Mouse (Mus musculus): ENCODE measurements around the gene Ccer2.

DNA sequence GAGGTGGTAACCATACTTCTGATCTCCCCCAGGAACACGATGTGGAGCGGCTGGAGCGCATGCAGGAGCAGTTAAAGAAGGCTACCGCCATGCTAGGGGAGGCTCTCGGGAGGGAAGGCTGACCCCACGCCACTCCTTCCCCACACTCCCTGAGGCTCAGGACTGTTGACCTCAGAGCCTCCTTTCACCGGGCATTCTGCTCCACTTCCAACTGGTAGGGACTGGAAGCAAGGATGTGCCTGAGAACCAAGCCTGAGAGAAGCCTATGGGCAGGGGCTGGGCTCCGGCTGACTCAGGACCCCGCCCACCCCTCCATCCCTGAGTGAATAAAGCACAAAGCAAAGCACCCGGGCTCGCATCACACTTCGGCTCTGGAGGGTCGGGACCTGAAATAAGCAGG, 2.6 kb downstream of the Ccer2 start:
- TF ChIP-seq ZNF384 (IDR thresholded peaks at IDR 0.05; ENCODE audit: low read depth, low read length) (no peak), HCFC1 (IDR thresholded peaks at IDR 0.05; ENCODE audit: borderline replicate concordance, insufficient read depth, low read length) (no peak), MAFK (IDR thresholded peaks at IDR 0.05; ENCODE audit: insufficient read depth, low read depth, low read length) (no peak)
